Mouse (Mus musculus) bone marrow macrophage, adult 2 months (primary cell): ENCODE results near the gene Nt5m.

Experiments
- CTCF ChIP-seq: IDR thresholded peaks from 2 replicates; pipeline ENCODE4 v1.5.1; 2012; ENCODE audit warnings: low read depth, mild to moderate bottlenecking, low read length, moderate library complexity
- POLR2A ChIP-seq: IDR thresholded peaks from 2 replicates; pipeline ENCODE4 v1.6.1; 2012; ENCODE audit warnings: mild to moderate bottlenecking, low read depth, low read length, borderline replicate concordance

GRCm38 (mm10) chr11:59906521-59907123 is 67.4 kb downstream of the Nt5m start:
- no peak for TF ChIP-seq CTCF
- no peak for TF ChIP-seq POLR2A
